Mouse (Mus musculus): ENCODE measurements around the gene Crcp.
"Not testable (repeated sequence)": the region's sequence is repeated elsewhere in the genome, so short reads cannot be mapped to it uniquely, and the experiment has no call there.

Crcp gene

DNA sequence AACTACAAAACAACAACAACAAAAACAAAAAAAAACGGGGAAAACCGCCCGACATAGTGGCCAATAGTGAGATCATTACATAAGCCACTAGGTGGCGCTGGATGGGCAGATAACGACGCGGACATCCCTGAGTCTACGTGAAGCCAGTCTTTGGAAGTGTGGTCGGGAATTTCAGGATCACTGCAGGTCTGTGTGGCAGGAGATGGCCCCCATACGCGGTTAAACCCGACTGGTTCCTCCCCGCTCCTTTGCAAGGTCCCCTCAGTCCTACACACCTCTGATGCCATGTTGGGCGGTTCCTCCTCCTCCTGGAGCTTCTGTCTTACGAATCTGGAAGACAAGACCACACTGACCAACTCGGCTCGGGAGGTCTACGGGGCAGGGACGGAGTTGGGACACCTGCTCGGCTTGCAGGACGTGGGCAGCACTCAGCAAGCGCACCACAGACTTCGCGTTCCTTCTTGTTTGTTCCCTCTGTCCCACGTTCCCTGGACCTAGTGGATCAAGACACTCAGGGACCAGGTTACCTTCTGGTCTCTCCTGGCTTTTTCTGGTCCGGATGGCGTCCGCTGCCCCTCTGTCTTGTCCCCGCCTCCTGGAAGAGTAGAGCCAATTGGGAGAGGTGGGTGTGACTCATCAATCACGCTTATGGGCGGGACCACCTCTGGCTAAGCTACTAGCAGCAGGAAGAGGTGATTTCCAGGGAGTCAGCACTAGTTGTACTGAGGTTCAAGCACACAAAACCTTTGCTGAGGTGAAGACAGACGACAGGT lies 5.1 kb upstream of the Crcp start:
- DNase-seq, result peak; percentile 90

DNA sequence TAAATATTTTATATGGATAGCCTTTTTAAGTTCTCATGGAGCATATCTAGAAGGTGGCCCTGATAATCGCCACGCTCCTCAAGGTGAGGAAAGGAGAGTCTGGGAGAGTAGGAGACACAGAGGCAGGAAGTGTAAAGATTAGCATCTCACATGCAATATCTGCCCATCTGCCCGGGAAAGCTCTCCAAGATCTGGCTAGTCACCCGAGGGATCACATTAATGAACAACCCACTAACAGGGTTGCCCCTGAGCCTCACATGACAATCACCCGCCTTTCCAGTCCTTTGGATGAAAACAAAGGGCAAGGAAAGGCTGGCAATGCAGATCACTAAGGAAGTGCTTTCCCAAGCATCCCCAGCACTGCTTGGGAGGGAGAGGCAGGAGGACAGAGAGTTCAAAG lies 2.0 kb upstream of the Crcp start:
- no peak for DNase-seq

GRCm38 (mm10) chr5:130027696-130028095 lies 1.4 kb upstream of the Crcp start:
- no peak for DNase-seq

DNA sequence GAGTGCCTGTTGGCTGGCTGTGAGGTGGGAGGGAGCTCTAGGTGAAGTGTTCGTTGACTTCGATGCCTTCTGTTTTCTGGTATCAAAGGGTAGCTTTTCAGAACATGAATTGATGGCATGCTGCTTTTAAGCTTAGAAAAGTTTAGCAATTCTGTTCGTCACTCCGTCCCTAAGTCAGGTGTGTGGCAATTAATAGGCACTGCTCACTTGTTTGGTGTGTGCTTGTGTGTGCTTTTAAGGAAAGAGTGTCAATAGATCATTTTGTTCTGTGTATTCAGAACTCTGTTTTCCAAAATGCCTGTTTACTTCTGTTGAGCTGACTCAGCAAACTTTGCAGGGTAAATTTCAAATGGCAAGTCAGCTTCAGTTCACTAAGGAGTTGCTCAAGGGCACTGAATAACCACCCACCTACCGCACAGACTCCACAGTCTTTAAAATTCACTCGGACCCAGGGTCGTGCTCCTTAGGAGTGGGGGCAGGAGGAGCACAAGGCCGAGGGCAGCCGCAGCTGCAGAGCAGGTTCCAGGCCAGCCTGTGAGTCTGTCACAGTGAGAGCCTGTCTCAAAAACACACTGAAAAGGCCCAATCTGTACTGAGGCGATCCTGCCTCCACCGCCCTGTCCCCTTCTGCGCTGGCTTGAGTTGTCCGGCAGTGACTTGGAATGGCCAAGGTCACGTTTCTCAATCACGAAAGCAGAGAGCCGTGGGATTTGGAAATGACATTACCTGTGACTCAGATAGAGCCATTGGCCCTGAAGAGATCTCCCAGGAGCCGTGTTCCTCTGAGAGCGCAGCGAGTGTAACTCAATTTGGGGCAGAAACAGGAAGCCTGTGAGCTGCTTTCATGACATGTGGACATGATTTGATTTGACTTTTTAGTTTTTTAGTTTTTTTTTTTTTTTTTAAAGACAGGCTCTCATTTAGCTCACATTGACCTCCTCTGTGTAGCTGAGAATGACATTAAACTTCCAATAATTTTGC lies 2.6 kb downstream of the Crcp start:
- DNase-seq, result no peak

DNA sequence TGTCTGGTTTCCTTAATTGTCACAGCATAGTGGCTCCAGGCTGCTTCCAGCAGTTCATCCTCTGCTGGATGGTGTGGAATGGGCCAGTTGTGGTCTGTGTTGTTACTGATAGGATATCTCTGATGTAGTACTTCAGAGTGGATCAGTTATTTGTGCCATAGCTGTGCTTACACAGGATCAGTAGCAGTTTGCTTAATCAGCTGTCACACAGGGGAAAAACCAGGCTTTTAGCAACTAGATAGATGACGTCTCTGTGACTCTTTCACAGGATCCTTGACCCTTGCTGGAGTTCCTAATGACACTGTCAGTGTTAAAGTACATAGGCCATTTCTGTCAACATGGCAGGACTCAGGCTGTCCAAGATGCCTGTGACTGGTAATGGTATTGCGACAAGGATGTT lies 4.8 kb downstream of the Crcp start:
- no peak for DNase-seq

DNA sequence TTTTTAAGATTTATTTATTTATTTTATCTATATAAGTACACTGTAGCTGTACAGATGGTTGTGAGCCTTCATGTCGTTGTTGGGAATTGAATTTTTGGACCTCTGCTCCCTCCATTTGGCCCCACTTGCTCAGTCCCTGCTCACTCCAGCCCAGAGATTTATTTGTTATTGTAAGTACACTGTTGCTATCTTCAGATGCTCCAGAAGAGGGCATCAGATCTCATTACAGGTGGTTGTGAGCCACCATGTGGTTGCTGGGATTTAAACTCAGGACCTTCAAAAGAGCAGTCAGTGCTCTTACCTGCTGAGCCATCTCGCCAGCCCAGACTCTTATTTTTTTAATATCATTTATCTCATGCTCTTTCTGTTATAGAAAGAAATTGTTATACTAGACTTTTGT lies 7.2 kb downstream of the Crcp start:
- not testable (repeated sequence) for DNase-seq

DNA sequence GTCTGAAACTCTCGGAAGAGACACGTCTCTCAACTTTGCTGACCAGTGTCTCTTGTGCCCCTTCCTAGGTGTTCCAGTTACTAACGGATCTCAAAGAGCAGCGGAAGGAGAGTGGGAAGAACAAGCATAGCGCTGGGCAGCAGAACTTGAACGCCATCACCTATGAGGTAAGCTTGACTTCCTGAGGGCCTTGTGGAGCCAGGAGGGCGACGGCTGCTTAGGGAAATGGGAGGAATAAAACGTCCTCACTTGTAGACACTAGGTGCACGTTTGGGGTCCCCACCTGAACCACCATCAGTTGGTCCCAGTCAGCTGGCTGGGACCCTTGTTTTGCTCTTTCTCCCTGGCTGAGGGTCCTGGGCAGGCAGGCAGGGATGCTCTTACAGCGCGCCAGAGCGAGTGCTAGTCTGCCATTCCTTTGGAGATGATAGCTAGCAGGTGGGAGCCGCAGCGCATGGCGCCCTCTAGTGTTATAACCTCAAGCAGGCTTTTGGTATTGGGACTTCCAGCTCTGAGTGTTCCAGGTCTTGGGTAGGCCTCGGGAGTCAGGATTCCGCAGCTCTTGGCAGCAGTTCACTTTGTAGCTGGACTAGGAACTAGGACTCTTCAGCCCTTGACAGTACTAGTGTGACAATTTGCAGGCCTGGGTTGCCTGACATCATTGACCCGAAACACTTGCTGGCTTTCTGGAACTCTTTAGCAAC lies 8.8 kb downstream of the Crcp start:
- DNase-seq, result peak; percentile 52 to 70

DNA sequence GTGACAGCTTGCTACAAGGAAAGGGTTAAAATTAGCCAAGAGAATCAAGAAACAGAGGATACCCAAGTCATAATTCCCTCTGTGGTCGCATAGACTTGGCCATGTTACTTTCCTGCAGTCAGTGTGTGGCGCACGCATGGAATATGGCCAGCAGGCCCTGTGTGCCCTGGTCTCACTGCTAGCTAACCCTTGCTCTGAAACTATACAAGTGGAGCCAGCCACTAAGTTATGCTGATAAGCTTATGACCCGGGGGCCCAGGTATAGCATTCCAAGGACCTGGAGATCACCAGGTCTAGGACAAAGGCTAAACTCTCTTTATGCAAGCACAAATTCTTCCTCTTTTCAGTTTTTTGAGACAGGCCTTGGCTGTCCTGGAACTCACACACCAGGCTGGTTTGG lies 11.7 kb downstream of the Crcp start:
- no peak for DNase-seq

GRCm38 (mm10) chr5:130041262-130041661 lies 12.2 kb downstream of the Crcp start:
- DNase-seq, result no peak

DNA sequence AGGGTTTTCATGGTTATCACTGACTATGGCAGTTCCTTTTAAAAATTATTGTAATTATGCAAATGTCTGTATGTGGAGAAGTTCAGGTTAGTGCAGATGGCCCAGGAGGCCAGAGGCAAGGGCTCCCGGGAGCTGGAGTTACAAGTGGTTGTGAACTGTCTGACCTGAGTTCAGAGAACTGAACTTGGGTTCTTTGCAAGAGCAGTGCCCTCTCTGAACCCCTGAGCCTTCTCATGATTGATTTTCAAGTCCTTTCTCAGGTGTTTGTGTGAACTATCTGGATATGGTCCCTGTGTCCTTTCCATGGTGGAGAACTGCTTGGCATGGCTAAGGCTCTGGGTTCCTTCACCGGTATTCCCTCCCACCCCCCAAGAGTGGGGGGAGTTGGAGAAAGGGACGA lies 14.7 kb downstream of the Crcp start:
- DNase-seq, result no peak

GRCm38 (mm10) chr5:130044201-130044695 lies 15.2 kb downstream of the Crcp start:
- DNase-seq, result peak; percentile 62 to 65

GRCm38 (mm10) chr5:130046100-130046499 lies 17.0 kb downstream of the Crcp start:
- no peak for DNase-seq

DNA sequence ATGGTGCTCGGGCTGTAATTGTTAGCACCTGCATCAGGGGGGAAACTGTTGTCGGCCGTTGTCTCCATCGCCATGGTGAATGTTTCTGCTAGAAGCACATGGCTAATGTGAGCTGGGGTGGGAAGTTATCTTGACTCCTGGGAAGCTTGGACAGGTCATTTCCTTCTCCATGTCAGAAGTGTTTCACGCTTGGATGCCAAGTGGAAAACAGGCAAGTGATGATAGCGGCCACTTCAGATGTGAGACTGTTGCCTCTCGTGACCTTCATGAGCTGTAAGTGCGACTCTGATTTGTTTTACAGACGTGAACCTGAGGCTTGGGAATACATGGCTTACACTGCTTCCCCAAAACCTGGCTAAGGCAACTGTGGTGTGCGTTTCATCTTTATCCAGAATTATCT lies 17.5 kb downstream of the Crcp start:
- no peak for DNase-seq

- no peak for DNase-seq
Measured at GRCm38 (mm10) chr5:130047013-130047412, 17.9 kb downstream of the Crcp start.

DNA sequence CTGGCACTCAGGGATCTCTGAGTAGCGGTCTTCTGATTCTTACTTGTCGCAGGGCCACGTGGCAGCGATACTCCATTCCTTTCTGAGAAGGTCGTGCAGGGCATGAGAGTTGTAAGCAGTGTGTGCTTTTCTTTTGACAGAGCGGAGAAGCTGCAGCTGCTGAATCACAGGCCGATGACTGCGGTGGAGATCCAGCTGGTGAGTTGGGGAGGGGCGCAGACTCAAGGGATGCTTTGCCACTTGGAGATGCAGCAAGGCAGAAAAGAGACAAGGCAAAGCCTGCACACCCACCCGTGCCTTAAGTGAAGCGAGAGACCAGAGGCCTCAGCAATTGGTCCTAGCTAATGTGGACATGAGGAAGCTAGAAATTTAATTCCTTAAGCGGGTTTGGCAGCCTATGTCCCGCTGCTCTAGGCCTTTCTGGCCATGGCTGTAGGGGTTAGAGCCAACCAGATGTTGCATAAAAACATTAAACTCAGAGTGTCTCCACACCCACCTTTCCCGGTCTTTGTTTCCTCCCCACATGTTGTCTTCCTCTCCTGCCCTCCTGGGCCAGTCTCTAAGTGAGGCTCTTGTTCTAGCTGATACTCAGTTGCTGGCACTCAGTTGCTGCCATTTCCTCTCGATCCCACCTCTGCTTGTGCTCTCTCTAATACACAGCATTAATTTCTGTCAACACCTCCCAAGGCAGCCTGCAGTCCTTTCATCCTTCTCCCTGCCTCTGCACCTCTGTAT lies 19.9 kb downstream of the Crcp start:
- DNase-seq, result peak in 1 of 2 experiments; percentile 69

- no peak for DNase-seq
Measured at GRCm38 (mm10) chr5:130050416-130050815, 21.3 kb downstream of the Crcp start.

DNA sequence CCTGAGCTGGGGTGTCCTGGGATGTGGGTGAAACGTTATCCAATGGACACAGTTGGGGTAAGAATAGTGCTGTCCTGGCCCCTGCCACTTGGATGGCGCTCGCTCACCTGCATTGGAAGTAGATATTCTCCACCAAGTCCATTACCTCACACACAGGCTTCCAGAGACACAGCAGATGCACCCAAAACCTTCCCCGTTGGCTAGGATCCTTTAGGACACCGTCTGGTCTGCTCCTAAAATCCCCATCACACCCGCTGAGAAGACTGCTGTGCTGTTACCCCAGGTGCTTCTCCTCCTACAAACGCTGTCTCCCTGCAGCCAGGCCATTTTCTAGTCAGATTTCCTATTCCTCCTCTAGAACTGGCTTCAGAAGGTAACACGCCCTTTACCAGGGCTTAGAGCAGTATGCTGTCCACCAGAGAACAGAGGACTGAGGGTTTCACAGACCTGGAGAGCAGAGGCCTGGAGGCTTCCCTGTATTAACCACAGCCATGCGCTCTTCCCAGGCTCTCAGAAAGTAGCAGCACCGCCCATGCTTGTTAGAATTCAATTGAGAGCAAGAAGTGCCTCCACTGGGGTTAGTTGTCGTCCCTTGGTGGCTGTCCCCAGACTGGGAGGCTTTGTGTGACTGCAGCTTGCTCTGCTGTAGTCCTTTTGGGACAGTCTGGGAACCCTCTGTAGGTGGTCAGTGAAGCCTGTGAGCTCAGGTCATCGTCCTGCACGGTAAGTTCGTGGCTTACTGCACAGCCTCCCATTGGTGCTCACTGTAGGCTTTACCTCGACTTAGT lies 22.2 kb downstream of the Crcp start:
- no peak for DNase-seq

- DNase-seq, result no peak
Measured at GRCm38 (mm10) chr5:130052510-130052909, 23.4 kb downstream of the Crcp start.

DNA sequence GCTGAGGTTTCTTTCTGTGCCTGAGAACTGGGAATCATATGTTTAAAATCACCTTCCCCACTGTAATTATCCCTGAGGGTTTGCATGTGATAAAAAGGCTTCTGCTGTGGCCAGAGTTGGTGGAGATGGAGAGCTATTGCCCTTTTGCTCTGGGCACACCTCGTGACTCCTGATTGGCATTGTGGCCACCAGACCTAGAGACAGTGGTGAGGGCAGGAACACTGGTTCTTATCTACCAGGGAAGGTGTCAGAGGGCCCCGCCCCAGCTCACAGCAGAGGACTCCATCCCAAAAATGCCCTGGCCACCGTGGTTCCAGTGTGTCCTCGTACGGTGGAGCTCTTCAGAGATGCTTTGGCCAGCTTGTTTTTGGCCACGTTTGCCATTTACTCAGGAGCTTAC lies 23.9 kb downstream of the Crcp start:
- no peak for DNase-seq

GRCm38 (mm10) chr5:130055688-130056087 lies 26.6 kb downstream of the Crcp start:
- DNase-seq, result no peak

- no peak for DNase-seq
Measured at GRCm38 (mm10) chr5:130056303-130056702, 27.2 kb downstream of the Crcp start.
